Mouse (Mus musculus) heart, embryonic 11.5 days (tissue): ENCODE measurements around the gene Trak1. TPM values are rescaled to one million over a fixed set of nuclear protein-coding genes. Genes with fewer than 3 reads are reported as not detected.

Experiments
- ATAC-seq: fragments of 200-750 bp; cut with Nextera tagmentation; replicated peaks from 2 replicates; pipeline ENCODE4 v1.8.0; 2017; ENCODE audit warnings: moderate library complexity; ENCODE audit not compliant: insufficient number of reproducible peaks, low FRiP score, low TSS enrichment
- H3K27ac ChIP-seq: fragments of 300-500 bp; sonication (generic); 2 replicates; pipeline ENCODE4 v1.5.1; 2014; ENCODE audit warnings: mild to moderate bottlenecking, low read depth, low read length
- H3K27me3 ChIP-seq: fragments of 300-500 bp; sonication (generic); 2 replicates; pipeline ENCODE4 v1.6.1; 2014; ENCODE audit warnings: mild to moderate bottlenecking, low read length, mixed read lengths; ENCODE audit not compliant: control insufficient read depth, insufficient read depth
- H3K36me3 ChIP-seq: fragments of 300-500 bp; sonication (generic); 2 replicates; pipeline ENCODE4 v1.6.1; 2014; ENCODE audit warnings: mild to moderate bottlenecking, low read length, moderate library complexity, mixed read lengths; ENCODE audit not compliant: control insufficient read depth, insufficient read depth
- H3K4me1 ChIP-seq: fragments of 300-500 bp; sonication (generic); 2 replicates; pipeline ENCODE4 v1.6.1; 2014; ENCODE audit warnings: low read length; ENCODE audit not compliant: control insufficient read depth, insufficient read depth
- H3K4me2 ChIP-seq: fragments of 300-500 bp; sonication (generic); 2 replicates; pipeline ENCODE4 v1.6.1; 2014; ENCODE audit warnings: mild to moderate bottlenecking, moderate library complexity
- H3K4me3 ChIP-seq: fragments of 300-500 bp; sonication (generic); 2 replicates; pipeline ENCODE4 v1.5.1; 2014; ENCODE audit warnings: low read depth, low read length
- H3K9ac ChIP-seq: fragments of 300-500 bp; sonication (generic); 2 replicates; pipeline ENCODE4 v1.6.1; 2014; ENCODE audit warnings: mild to moderate bottlenecking, low read depth, low read length, moderate library complexity
- H3K9me3 ChIP-seq: fragments of 300-500 bp; sonication (generic); replicated peaks from 2 replicates; pipeline ENCODE4 v1.6.1; 2016; ENCODE audit warnings: low read length; ENCODE audit not compliant: control insufficient read depth
- WGBS: fragments of 180-500 bp; shearing (Covaris S2); extraction: QIAGEN DNeasy Blood & Tissue Kit; methylation state at CpG from one replicate; pipeline ENCODE4 v1.1.7; 2014; ENCODE audit not compliant: insufficient replicate concordance; 5-methylcytosine and 5-hydroxymethylcytosine counted together
- polyA plus RNA-seq: library from polyadenylated mRNA; unstranded; fragments of >200 nt; fragmentation: Nextera tagmentation; extraction: Ambion mirVana; gene quantifications from 2 replicates; pipeline ENCODE4 v1.2.1, GENCODE M21; 2014

Gene Trak1
- polyA plus RNA-seq, 1 experiment from 2014 or later: 21.3 TPM

DNA sequence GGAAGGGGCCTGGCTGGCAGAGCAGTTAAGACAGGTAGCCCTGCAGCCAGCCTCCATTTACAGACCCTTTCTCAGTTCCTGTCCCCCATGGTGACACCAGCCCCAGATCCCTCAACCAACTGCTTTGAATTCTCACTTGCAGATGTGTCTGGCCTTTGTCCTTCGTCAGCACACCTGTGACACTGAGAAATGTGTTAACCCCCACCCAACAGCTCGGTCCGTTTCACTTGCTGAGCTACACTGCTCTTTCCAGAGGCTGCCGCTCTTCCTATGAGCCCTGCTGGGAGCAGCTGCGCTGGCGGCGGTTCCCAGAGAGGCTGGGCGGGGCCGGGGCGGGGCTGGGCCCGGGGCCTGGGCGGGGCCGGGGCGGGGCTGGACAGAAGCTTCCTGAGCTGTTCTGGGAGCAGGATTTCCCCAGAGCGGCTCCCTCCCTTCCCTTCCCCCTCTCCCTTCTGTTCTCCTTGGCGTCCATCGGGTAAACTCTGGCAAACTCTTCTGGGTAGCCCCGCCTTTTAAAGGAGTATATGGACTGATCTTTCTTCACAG lies 74.1 kb downstream of the Trak1 start:
- Histone ChIP-seq H3K27ac (peak overlapping the region; percentile 80), H3K9ac (peak overlapping the region; percentile 62), H3K27me3 (no peaks in the 10 kb centered on the region), H3K4me1 (peaks cover 29% of the 10 kb centered on the region), H3K9me3 (no peaks in the 10 kb centered on the region), H3K4me3 (peak overlapping the region; percentile 30), H3K36me3 (no peaks in the 10 kb centered on the region), H3K4me2 (peak overlapping the region; percentile 68)
- under 1% methylated on average over 17 of the region's 18 CpGs for WGBS
- ATAC-seq: peak; percentile 90

DNA sequence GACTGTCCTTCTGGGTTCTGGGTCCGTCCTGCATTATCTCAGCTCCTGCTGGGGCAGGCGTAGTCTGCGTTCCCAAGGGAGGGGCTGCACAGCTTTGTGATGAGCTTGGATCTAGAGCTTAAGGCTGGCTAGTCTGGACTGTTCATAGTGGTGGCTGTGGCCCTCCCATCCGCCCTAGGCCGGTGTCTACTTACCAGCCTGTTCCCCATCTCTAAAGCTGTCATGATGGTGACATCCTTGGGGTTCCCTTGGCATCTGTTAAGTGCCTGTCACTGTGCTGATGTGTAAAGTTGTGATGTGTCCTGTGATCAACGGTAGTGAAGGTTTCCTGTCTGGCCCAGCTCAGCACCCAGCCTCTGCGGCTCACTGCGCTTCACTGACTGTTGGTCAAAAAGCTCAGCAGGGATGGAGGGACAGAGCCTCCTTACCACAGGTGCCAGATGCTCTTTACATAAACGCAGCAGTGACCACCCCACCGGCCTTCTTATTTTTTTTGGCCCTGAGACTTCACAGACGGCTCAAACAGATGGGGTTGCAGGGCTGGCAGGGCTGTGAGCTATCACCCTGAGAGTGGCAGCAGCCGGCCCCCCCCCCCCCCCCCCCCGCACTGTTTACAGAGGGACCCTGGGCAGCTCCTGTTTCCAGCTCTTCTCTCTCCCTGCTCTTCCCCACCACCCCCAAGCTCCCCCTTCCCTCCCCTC lies 74.8 kb downstream of the Trak1 start:
- H3K4me1 ChIP-seq: peaks cover 29% of the 10 kb centered on the region
- peak overlapping the region; percentile 62 for H3K9ac ChIP-seq
- H3K36me3 ChIP-seq: no peaks in the 10 kb centered on the region
- H3K4me2 ChIP-seq: peak overlapping the region; percentile 68
- H3K27me3 ChIP-seq: no peaks in the 10 kb centered on the region
- no peaks in the 10 kb centered on the region for H3K9me3 ChIP-seq
- WGBS: 4% methylated on average over 11 of the region's 13 CpGs
- peak; percentile 70 for ATAC-seq
- H3K4me3 ChIP-seq: peak overlapping the region; percentile 30
- H3K27ac ChIP-seq: peak overlapping the region; percentile 79

DNA sequence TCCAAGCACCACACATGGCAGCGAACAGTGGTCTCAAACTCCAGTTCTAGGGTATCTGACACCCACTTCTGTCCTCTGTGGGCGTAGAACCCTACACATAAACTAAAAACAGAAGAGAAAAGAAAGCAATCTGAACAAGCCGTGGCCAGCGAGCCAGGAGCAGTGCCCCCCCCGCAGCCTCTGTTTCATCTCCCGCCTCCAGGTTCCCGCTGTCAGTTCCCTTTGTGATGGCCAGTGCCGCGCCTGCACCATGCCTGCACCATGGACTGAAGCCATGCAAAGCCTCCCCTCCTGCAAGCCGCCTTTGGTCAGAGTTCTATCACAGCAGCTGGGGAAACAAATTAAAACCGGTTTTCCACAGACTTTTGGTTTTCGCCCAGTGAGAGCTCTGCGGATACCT lies 75.8 kb downstream of the Trak1 start:
- H3K27ac ChIP-seq: no peak overlapping the region
- no peaks in the 10 kb centered on the region for H3K36me3 ChIP-seq
- H3K27me3 ChIP-seq: no peaks in the 10 kb centered on the region
- peaks cover 29% of the 10 kb centered on the region for H3K4me1 ChIP-seq
- WGBS: 54% methylated on average over 13 of the region's 13 CpGs
- no peaks in the 10 kb centered on the region for H3K9me3 ChIP-seq
- no peak for ATAC-seq
- H3K4me3 ChIP-seq: no peak overlapping the region
- H3K4me2 ChIP-seq: no peak overlapping the region
- H3K9ac ChIP-seq: no peak overlapping the region

DNA sequence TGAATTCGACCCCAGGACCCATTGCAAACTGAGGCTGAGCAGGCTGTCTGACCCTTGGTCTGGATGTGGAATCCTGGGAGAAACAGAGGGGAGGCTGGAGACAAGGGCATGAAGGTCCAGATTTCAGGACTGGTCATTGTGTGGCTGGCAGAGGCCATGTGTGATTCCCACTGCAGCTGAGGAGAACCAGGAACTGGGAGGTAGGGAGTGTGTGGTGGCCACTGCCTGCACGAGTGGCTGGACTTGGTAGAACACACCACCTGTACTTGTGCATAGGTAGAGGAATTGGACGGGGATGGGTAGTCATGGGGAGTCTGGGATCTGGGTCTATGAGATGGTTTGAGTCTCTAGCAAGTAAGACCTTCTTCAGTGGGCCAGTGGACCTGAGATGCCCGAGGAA lies 76.2 kb downstream of the Trak1 start:
- Histone ChIP-seq H3K4me3 (no peak overlapping the region), H3K9me3 (no peaks in the 10 kb centered on the region), H3K36me3 (no peaks in the 10 kb centered on the region), H3K27me3 (no peaks in the 10 kb centered on the region), H3K4me2 (no peak overlapping the region), H3K27ac (no peak overlapping the region), H3K9ac (no peak overlapping the region), H3K4me1 (peaks cover 29% of the 10 kb centered on the region)
- ATAC-seq: no peak
- 69% methylated on average over 4 of the region's 4 CpGs for WGBS

DNA sequence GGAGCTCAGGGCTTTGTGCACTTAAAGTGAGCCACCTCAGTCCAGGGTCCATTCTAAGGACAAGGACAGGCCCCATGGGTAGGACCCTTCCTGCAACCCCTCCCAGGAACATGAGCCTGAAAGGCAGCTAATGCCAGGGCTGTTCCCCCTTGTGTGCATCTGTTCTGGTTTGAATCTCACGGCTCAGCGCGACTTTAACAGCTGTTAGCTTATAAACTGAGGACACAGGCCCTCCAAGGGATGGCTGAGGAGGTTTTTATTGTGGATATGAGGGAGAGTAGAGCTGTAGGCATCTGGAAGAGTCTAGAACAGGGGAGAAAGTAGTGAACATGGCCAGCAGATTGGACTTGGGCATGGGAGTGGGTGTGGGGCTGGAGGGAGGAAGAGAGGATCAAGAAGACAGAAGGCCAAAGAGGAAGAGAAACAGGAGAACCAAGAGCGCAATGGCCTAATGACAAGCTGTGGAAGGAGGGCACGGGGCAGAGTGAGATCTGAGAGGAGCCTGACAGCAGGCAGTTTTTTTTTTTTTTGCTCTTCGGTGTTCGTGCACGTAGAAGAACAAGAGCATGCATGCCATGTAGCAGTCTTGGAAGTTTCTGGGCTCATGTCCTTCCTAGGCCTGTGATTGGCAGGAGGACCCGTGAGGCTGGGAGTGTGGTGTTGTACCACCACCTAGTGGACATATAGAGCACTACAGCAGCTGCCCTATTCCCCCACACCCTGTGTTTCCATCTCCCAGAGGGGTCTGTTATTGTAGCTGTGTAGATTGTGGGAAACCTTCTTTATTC lies 77.0 kb downstream of the Trak1 start:
- H3K4me3 ChIP-seq: no peak overlapping the region
- H3K9ac ChIP-seq: no peak overlapping the region
- no peaks in the 10 kb centered on the region for H3K27me3 ChIP-seq
- no peak overlapping the region for H3K27ac ChIP-seq
- H3K9me3 ChIP-seq: no peaks in the 10 kb centered on the region
- no peaks in the 10 kb centered on the region for H3K36me3 ChIP-seq
- peaks cover 29% of the 10 kb centered on the region for H3K4me1 ChIP-seq
- H3K4me2 ChIP-seq: no peak overlapping the region
- WGBS: 40% methylated on average over 9 of the region's 9 CpGs
- ATAC-seq: no peak

DNA sequence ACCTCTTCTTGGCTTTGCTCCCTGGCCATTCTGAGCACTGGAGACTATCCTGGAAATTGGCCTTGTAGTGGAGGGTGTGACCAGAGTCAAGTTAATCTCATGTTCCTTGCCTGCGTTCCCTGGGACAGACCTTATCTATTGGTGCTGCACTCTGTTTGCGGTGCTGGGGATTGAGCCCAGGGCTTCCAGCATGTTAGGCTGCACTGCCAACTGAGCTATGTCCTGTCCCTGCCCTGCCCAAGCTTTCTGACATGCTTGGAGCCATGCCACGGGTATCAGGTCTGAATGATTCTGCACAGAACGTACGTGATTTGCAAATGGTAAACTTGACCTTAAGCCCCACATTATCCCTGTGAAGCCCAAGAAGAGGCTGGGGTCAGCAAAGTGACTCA lies 77.6 kb downstream of the Trak1 start:
- WGBS: 85% methylated on average over 5 of the region's 5 CpGs
- ATAC-seq: no peak
- H3K4me1 ChIP-seq: peaks cover 29% of the 10 kb centered on the region
- H3K27ac ChIP-seq: no peak overlapping the region
- no peak overlapping the region for H3K4me3 ChIP-seq
- H3K9me3 ChIP-seq: no peaks in the 10 kb centered on the region
- no peaks in the 10 kb centered on the region for H3K36me3 ChIP-seq
- no peak overlapping the region for H3K9ac ChIP-seq
- no peak overlapping the region for H3K4me2 ChIP-seq
- no peaks in the 10 kb centered on the region for H3K27me3 ChIP-seq

DNA sequence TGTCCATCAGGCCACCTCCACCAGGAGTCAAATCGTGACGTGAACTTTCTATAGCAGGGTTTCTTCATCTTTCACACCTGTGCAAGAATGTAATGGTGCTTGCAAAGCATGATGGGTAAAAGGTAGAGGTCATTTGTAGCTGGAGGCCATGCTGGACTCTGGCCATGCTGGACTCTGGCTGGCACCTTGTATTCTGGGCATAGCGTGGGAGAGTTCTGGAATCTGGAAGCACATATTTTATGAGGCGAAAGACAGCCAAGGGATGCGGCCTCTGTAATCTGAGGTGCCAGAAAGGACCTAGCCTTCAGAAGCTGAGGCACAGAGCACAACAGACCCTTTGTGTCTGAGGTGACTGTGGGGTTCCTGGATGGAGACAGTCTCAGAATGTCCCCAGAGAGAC lies 78.8 kb downstream of the Trak1 start:
- no peaks in the 10 kb centered on the region for H3K36me3 ChIP-seq
- no peaks in the 10 kb centered on the region for H3K27me3 ChIP-seq
- H3K27ac ChIP-seq: no peak overlapping the region
- no peak overlapping the region for H3K4me2 ChIP-seq
- no peak for ATAC-seq
- peaks cover 17% of the 10 kb centered on the region for H3K4me1 ChIP-seq
- WGBS: 81% methylated on average over 5 of the region's 5 CpGs
- no peak overlapping the region for H3K9ac ChIP-seq
- H3K4me3 ChIP-seq: no peak overlapping the region
- H3K9me3 ChIP-seq: no peaks in the 10 kb centered on the region

DNA sequence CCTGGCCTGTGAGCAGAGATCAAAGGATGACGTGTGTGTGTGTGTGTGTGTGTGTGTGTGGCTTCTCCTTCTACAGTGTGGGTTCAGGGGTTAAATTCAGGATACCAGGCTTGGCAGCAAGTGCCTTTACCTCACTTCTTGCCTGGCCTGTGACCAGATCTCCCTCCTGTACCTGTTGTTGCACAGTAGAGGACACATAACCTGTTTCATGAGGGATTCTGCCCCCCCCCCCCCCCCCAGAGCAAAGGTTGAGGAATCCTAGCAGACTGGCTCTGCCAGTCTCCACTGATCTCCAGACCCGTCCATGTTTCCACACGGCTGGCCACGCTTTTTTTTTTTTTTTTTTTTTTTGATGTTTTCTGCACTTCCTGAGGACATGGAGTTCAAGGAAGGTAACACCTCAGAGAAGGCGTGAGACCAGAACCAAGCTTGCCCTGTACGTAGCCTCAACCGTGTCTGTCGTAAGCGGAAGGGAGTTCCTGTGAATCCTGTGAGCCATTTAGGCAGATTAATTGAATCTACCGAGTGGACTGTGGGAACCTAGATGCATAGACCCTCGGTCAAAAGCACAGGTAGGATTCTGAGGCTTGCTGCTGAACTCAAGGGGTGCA lies 83.1 kb downstream of the Trak1 start:
- Histone ChIP-seq H3K36me3 (no peaks in the 10 kb centered on the region), H3K4me3 (no peak overlapping the region), H3K9me3 (no peaks in the 10 kb centered on the region)

More for the DNA sequence above, 83.1 kb downstream of the Trak1 start:
- no peak overlapping the region for H3K9ac ChIP-seq
- no peak overlapping the region for H3K27ac ChIP-seq
- no peak overlapping the region for H3K4me2 ChIP-seq
- 69% methylated on average over 11 of the region's 11 CpGs for WGBS
- H3K27me3 ChIP-seq: no peaks in the 10 kb centered on the region
- no peak for ATAC-seq
- H3K4me1 ChIP-seq: peaks cover 22% of the 10 kb centered on the region
